Mouse (Mus musculus): ENCODE results near the gene Rnasel.

The Rnasel gene

DNA sequence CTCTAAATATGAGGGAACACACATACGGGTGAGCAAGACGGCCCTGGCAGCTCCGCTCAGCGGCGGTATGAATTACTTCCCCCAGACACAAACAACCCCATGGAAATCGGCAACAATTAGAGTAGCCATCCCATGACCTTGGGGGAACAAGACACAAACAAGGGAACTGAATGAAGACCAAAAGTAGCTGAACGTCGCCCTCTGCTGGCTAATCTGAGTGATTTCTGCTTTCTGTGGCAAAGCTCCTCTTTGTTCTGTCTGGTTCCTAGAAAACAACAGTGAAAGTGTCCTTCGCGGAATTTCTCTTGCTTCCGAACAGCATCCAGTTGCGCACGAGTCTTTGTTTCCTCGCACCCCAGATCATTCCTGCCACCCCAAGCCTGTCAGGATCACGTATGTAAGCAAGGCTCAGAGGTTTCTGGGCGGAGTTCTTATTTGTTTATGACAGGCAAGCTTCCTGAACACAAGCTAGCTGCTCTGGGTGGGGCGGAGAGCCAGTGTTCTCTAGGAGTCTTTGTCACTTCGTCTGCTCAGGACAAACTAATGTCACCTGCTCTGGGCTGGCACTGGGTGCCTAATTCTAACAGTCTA is at the start of gene Rnasel:
Gene Rnasel, plus strand, starts transcription at position 216 of the 591 bp plus-strand sequence.
- in situ Hi-C loops (cut with MboI, MseI), result loop anchor here (5.0 kb wide), 1 partner anchor 192 kb away; no protein-coding TSS in a partner anchor

DNA sequence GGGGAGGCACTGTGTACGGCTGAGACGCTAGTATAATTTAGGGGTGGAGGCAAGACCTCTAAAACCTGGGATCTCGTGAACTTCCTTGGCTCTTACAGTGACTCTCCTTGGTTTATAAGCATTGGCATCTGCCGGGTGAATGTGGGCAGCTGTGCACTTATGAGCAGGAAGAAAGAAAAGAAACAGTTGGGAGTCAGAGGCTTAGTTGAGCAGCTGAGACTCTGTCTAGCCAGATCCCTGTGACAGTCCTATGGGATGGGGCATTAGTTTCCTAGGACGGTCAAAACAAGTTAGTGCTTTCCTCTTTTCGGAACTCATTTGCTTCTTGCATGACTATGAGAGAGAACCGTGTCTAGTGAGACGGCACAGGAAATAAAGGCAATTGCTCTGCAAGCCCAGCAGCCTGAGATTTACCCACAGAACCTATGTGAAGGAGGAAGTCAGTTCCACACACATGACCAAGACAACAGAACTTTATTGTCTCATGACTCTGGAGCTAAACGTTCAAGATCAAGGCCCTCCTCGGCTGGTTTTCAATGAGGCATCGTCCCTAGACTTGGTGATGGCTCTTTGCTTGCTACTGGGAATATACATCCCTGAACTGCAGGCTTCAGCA is 48.7 kb upstream of the Rnasel start:
- in situ Hi-C loops (cut with MboI, MseI), result no loop called here

DNA sequence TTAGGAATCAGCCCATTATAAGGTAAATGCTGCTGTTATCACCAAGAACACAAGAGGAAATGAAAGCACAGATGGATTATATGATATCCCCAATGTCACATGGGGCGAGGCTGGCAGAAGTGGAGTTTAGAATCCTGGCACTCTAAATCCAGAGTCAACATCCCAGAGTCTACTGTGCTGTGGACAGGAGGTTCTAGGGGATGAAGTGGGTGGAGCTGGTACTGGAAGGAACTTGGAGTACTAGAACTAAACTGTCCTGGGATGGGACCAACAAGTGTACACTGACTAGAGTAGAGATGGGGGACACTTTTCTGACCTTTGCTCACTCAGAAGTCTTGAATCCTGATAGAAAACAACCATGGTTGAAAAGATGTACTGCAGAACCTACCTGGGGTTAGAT is 47.8 kb upstream of the Rnasel start:
- in situ Hi-C loops (cut with MboI, MseI), result no loop called here

DNA sequence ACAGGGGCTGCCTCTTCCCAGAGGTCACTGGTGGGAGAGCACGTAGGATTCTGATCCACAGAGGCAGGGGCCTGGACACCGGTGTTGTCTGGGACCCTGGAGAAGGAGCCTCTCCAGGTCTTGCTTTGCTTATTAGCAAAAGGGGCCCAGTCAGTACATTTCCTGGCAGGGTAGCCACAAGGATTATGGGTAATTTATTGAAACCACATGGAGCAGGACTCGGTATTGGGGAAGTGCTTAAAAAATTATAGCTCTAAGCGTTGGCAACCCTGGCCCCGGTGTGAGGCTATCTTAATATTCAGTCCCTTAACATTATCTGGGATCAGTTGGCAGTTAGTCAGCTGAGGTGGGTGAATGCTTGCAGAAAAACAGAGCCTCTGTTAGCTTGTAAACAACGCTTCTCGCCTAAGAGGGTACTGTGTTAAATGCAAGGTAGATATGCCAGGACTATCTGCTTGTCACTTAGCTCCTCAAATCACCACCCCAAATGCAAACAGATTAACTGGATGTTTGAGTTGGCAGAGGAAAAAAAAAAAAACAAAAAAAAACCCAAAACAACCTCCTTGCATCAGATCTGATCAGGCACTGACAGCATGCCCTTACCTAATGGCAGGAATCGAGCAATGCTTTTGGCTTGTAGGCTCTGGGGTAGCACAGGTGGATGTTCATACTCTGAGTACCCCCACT is 46.9 kb upstream of the Rnasel start:
- in situ Hi-C loops (cut with MboI, MseI), result no loop called here

DNA sequence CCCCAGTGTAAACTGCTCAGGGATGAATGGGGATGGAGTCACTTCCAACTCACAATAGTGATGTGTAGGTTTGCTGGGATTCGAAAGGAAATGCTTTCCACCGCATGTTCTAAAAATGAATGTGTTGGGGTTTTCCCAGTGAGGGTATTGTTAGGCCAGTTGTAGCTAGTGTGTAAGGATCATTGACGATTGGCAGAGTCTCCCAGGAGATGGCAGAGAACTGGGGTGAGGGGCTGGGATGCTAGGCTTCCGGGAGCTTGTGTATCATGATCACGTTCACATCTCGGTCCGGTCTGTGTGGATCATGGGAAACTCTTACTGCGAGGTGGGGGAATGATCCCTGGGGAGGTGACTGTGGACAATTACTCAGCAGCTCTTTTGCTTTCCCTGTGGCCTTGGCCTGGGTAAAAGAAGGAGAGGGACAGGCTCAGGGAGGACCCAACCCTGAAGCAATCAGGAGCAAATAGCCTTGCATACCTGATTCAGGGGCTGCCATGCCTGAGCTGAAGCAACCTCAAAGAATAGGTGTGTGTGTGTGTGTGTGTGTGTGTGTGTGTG is 46.3 kb upstream of the Rnasel start:
- in situ Hi-C loops (cut with MboI, MseI), result no loop called here

DNA sequence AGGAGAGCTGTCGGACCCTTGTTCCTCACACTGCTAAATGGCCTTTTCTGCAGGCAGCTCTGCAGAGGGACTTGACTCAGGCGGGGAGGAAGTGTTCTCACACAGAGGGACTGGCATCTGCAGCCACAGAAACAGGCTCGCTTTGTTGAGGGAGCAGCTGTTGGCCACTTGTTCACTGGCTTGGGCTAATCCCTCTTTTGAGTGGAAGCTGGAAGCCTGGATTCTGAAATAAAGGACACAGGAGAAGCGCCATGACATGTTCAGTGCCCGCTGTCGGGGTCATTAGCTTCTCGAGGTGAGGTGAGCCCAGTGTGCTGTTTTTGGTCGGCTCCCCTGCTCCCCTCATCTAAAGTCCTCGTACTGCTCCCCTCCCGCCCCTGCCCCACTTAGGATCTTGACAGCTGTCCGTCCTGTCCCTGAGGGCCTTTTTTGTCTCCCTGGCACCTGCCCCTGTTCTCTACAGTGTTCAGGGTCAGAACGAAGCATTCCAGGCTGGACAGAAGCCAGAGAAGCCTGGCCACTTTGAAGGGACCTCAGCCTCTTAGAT is 45.7 kb upstream of the Rnasel start:
- in situ Hi-C loops (cut with MboI, MseI), result no loop called here

DNA sequence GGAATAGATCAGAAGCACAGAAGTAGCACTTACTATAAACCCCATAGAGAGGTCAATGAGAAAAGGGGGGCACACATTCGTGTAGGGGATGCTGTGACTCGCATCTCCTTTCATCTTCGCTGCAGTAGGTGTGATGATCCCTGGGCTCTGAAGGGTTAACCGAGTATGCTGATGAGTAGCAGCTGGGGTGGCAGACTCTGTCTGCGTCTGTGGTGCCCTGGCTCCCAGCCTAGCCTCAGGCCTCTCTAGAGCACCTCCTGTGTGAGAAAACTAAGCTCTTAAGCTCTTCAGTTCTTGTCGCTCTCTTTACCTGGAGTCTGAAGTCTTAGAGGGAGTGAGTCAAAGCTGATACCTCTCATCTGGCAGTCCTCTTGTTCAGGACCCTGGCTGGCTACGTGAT is 45.1 kb upstream of the Rnasel start:
- in situ Hi-C loops (cut with MboI, MseI), result no loop called here

DNA sequence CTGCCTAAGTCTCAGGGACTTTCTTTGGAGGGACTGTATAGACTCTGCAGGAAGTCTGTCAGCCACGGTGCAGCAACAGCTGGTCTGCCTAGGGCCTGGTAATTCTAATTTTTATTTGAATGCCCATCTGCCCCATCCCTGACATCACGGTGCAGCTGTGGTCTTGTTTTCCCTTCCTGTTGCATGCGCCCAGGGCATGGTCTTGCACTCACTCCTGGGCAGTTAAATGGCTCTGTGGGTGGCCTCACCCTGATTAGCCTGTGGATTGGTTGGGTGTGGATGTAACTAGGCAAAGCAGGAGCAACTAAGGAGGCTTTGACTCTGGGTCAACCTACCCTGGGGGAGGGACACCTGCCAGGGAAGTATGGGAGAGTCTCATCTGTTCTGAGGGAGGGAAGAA is 44.2 kb upstream of the Rnasel start:
- in situ Hi-C loops (cut with MboI, MseI), result no loop called here

DNA sequence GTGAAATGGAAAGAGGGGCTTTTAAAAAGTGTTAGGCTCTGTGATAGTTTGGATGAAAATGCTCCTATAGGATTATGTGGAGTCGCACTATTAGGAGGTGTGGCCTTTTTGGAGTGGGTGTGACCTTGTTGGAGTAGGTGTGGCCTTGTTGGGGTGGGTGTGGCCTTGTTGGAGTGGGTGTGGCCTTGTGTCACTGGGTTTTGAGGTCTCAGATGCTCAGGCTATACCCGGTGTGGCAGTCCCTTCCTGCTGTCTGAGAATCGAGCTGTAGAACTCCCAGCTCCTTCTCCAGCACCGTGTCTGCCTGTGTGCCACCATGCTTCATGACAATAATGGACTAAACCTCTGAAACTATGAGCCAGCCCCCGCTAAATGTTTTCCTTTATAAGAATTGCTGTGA is 40.6 kb upstream of the Rnasel start:
- in situ Hi-C loops (cut with MboI, MseI), result no loop called here

DNA sequence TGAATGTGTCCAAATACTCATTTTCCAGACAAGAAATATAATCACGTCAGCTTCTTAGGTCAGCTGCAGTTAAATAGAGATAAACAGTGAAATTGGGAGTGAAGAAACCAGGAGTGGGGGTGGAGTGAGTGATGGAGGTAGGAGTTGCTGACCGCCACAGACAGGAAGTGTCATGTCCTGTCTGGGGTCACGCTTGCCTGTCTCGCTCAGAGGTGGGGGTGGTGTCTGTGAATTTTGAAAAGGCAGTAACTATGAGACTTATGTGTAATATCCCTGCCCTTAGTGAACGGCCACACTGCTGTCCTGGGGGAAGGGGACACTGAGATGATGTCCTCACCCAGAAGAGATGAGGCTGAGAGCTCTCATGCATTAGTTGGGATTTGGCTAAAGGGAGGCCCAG is 39.8 kb upstream of the Rnasel start:
- in situ Hi-C loops (cut with MboI, MseI), result no loop called here

DNA sequence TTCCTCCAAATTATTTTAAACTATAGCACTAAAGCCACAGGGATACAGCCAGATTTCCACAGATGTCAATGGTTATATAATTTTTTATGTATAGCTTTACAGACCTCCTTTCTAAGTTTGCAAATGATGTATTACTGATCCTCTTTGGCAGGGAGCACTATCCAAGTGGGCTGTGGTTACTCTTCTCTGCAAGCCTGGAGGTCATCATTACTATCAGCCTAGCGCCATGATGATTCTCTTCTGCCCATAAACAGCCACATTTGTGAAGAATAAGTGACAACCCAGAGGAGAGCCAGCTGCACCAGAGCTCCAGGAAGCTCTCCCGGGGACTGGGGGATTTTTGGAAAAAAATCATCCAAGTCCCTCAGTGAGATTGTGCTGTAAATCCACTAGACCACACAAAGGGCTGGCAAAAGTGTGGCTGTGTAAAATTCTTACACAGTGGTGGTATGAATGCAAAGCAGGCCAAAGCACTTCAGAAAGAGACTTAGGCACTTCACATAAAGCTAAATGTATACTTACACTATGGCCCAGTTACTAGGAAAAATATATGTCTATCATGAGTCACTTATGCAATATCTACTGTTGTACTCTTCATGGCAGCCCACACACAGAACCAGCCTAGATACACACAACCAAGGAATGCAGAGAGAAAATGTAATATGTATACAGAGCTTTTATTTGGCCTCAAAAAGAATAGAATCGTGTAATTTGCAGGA is 37.5 kb upstream of the Rnasel start:
- in situ Hi-C loops (cut with MboI, MseI), result loop anchor here (5.0 kb wide), 1 partner anchor 399 kb away; no protein-coding TSS in a partner anchor

DNA sequence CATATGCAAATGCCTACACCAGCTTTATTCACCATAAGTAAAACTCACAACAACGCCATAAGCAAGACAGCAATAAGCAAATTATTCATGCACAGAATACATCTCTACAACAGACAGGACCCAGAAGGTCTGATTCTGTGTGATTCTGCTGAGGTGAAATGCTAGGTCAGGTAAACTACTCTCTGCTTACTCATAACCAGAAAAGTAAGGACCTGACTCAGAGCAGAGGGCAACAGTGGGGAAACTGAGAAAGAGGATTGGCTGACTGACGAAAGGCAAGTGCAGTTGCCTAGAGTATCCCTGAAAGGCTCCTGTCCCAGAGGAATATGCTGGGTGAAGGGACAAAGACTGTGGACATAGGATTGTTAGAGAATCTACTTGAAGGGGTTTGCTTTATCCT is 36.6 kb upstream of the Rnasel start:
- in situ Hi-C loops (cut with MboI, MseI), result loop anchor here (5.0 kb wide), 1 partner anchor 400 kb away; no protein-coding TSS in a partner anchor

DNA sequence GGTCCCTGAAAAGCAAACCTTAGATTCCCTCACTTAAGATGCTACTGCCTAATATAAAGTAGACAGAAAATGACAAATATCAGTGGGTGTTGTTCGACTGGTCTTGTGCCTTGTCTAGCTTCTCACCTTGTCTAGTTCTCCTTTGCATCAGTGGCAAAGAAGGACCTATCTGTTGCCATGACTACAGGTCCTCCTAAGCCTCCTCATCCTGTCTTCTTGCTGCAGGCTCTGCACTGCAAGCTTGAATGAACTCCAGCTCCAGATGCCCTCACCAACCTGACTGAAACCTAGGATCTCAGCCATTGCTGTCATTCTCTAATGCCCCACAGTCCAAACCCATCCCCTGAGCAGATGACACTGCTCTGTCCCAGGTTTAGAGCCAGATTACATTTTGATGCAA is 31.2 kb upstream of the Rnasel start:
- in situ Hi-C loops (cut with MboI, MseI), result no loop called here

DNA sequence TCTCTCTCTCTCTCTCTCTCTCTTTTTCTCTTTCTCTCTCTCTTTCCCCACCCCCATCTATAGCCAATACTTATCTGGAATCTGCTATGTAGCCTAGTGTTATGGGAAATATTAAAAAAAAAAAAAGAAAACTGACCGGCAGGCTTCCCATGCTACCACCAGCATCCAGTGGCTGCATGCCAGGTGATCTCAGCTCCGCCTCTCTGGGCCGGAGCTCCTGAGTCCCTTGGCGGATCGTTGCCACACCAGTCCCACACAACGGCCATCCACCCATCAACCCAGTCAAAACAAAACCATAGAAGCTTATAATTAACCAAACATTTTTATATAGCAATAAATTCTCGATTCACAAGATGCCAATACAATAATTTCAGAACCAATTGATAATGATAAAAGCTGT is 28.3 kb upstream of the Rnasel start:
- in situ Hi-C loops (cut with MboI, MseI), result no loop called here

DNA sequence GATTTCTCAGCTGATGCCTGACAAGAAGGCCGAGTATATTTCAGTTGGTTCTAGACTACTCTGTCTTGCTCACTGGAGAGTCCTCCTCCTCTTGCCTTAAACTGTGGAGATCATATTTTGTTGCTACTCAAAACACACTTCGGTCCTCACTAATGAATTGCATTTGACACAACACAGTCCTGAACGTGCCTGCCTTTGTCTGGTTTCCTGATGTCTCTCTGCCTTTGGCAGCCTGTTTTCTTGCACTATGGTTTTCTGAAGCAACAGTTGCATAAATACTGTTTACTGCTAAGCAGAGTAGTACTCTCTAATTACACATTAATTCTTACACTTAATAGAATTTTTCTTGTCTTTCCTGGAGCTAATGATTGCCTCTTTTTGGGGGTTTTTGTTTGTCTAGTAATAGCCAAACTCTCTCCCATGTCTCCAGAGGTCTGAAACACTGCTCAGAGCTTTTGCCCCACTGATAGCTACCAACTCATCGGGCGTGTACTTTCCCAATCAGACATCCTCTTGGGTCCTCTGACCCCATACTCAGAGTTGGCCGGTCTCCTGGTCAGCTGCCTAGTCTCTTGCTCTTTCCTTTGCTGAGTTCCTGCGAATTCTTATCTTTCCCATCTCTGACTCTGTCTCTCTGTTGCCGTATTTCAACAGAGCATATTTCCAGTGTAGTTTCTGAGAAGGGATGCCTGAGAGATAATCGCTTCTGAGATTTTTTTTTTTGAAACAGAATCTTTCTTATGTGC is 27.5 kb upstream of the Rnasel start:
- in situ Hi-C loops (cut with MboI, MseI), result no loop called here

DNA sequence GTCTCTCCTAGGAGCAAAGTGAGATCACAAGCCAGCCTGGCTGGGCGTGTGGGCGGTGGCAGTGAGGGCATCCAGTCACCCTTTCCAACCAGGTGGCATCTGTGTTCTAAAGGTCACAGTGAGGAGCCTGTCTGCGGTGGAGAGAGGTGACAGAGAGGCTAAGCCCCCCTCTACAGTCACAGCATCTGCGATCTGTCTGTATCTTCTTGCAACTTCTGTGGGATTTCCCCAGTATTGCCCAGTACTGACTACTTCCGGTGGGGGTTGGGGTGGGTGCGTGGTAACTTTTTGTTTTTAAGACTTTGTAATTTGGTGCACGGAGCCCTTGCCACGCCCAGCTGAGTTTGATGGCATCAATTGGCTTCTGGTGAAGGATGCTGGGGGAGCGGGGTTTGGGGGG is 25.8 kb upstream of the Rnasel start:
- in situ Hi-C loops (cut with MboI, MseI), result no loop called here

DNA sequence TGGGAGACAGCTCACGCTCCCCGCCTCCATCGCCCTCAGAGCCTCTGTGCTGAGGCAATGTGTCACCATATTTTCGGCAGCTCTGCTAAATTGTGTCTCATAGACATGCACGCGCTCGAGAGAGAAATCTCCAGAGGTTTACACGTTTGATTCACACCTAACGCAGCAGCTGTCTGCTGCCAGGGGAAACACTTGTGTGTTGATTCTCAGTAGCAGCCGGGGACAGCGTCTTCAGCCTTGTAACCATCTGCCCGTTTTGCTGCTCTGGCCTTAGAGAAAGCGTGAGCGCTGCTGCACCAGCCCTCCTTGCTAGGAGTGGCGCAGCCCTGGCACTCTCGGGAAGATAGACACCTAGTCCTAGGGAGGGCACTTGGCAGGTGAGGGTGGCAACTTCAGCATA is 22.6 kb upstream of the Rnasel start:
- in situ Hi-C loops (cut with MboI, MseI), result no loop called here

DNA sequence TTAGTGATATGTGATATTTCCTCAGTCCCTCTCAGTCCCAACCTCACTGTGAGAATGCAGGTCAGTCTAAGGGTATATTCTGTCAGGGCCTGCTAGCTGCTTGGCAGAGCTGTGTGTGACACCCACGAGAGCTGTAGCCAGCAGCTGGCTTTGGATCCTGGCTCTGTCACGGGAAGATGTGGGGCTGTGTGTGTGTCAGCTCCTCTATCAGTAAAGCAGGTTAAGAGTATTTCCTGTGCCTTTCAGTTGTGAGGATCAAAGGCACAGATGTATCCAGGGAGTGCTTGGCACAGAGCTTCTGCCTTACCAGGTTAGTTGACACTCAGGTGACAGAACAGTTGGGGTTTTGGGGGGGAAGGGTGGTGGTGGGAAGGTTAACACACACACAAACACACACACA is 19.4 kb upstream of the Rnasel start:
- in situ Hi-C loops (cut with MboI, MseI), result no loop called here

DNA sequence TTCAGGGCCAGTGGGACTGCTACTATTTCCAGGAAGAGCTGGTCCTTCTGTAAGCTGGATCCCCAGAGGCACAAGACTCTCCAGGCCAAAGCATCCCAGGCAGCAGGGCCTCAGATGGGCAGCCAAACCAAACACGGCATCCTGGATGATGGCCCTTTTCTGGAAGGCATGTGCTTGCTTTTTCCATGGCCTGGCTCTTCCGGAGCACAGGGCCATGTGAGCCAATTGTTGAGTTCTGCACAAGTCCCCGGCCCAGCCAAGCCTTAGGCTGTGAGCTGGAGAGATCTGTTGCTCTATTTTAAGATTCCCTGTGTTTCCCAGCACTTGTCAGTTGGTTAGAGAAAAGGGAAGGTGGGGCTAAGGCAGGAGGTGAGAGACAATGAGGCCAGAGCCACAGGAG is 18.6 kb upstream of the Rnasel start:
- in situ Hi-C loops (cut with MboI, MseI), result no loop called here

DNA sequence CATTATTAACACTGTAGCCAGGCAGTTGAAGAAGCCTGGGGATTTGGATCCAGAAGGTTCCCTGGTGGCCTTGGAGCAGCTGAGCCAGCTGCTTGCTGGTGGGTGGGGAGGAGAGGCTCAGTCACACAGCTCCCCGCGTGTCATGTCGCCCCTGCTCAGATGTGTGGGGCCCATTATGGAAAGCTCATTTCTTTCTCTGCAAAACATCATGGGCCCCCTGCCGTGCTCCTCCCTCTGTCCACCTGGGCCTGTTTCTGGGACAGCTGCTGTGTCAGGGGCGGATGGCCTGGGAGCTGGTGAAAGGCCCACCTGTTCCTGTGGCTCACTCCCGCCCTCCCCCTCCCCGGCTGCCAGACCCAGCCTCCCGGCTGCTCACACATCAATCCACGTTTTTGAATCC is 16.0 kb upstream of the Rnasel start:
- in situ Hi-C loops (cut with MboI, MseI), result no loop called here

DNA sequence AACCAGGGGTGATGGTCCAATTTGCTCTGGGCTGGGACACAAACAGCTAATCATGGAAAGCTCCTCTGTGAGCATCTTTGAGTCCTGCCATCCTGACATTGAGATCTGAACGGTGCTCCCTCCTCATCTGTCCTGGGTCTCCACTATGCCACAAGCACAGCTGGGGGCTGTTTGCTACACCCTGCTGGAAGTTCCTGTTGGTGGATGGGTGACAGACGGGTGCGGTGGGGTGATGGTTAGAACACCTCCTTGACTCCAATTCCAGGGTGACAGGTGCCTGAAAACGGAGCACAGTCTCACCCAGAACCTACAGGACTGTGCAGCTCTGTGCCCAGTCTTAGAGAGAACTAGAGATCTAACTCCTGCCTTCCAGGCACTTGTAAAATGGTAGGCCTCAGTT is 14.4 kb upstream of the Rnasel start:
- in situ Hi-C loops (cut with MboI, MseI), result no loop called here

Measured in regulatory T cell (primary cell).